Mouse (Mus musculus) cerebellum, adult 9-11 months (tissue): ENCODE measurements around the gene 2300003K06Rik.
"Not testable (repeated sequence)": the region's sequence is repeated elsewhere in the genome, so short reads cannot be mapped to it uniquely, and the experiment has no call there.

Source experiments
- DNase-seq: peaks from one replicate; pipeline ENCODE4 v3.0.0; 2022

Gene 2300003K06Rik

GRCm38 (mm10) chr11:99837966-99838365, at the start of gene 2300003K06Rik:
Gene 2300003K06Rik (minus strand): TSS chr11:99838066.
- DNase-seq: no peak

GRCm38 (mm10) chr11:99878887-99879286, 41.0 kb upstream of the 2300003K06Rik start, which contains the start of gene Gm11567:
Gene Gm11567 (plus strand): TSS chr11:99879187.
- DNase-seq: not testable (repeated sequence)

- not testable (repeated sequence) for DNase-seq
Observed at GRCm38 (mm10) chr11:99873089-99873488, 35.2 kb upstream of the 2300003K06Rik start, which contains the start of gene Krtap9-1. Gene Krtap9-1 (plus strand): TSS chr11:99873389.

DNA sequence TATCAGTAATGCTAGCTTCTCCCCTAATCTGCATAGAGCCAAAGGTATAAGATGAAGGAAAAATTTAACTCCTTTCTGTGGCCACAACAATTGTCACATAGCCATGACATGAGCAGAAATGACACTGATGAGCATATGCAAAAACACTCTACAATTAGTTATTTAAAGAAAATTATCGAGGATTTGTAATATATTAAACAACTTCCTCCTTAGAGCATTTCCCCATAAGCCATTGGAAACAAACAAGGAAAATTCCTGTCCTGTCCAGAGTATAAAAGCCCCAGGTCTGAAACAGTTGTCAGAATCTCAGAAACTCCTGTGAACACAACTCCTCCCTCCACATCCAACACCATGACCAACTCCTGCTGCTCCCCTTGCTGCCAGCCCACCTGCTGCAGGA, 26.3 kb upstream of the 2300003K06Rik start, which contains the start of gene Gm11559:
Gene Gm11559 (plus strand): TSS at position 301 of the 400 bp plus-strand sequence.
- DNase-seq: not testable (repeated sequence)

GRCm38 (mm10) chr11:99858761-99859160, 20.9 kb upstream of the 2300003K06Rik start:
- DNase-seq: no peak

DNA sequence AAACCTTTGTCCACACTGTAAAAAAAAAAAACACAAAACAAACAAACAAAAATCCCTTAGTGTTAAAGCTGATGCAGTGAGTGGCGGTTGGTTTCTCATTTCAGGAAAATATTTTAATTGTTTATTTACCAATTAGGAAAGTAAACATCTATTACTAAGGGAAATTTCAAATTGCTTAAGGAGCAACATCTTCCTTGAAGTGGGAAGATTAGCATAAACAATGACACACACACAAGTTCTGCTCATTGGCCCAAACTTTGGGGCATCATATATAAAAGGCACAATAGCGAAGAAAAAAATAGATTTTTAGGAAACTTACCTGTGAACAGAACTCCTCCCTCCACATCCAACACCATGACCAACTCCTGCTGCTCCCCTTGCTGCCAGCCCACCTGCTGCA, 19.8 kb upstream of the 2300003K06Rik start, which contains the start of gene Gm11568:
Gene Gm11568 (plus strand): TSS at position 301 of the 400 bp plus-strand sequence.
- DNase-seq: no peak

- DNase-seq: no peak
Observed at GRCm38 (mm10) chr11:99854121-99854520, 16.3 kb upstream of the 2300003K06Rik start.

DNA sequence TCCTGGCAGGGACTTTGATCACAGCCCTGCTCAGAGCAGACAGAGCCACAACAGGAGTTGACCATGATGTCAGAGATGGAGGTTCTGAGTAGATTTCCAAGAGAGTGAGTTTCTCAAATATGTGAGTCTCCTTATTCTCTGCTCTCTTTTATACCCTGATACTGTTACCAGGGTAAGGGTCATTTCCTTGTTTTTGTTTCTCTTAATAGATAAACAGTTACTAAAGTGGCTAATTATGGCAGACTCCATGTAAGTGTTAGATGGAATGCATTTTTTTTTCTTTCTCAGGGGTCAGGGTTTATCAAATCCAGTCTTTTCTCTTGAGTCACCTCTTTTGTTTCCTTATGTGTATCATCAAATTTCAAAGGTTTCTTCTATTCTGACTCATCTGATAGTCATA, 13.6 kb upstream of the 2300003K06Rik start, which contains the start of gene Krtap4-16:
Gene Krtap4-16 (minus strand): TSS at position 101 of the 400 bp plus-strand sequence.
- no peak for DNase-seq

DNA sequence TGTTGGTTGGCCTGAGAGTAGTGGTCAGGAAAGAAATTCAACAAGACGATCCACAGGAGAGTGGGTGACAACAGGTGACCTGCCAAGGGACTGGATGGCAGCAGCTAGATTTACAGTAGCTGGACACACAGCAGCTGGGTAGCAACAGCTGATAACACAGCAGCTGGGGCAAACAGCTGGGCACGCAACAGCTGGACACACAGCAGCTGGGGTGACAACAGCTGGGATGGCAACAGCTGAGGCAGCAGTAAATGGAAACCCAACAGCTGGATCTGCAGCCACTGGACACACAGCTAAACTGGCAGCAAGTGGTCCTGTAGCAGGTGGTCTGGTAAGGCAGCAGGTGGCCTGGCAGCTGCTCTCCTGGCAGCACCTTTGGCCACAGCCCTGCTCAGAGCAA, 8.9 kb upstream of the 2300003K06Rik start:
- no peak for DNase-seq

- no peak for DNase-seq
Observed at GRCm38 (mm10) chr11:99842185-99842584, 4.3 kb upstream of the 2300003K06Rik start.

GRCm38 (mm10) chr11:99815566-99815965, 22.3 kb downstream of the 2300003K06Rik start, which contains the start of gene Gm11564:
Gene Gm11564 (minus strand): TSS chr11:99815666.
- DNase-seq: not testable (repeated sequence)

- DNase-seq: not testable (repeated sequence)
Observed at GRCm38 (mm10) chr11:99809792-99810191, 28.1 kb downstream of the 2300003K06Rik start, which contains the start of gene Krtap4-13. Gene Krtap4-13 (minus strand): TSS chr11:99809892.

DNA sequence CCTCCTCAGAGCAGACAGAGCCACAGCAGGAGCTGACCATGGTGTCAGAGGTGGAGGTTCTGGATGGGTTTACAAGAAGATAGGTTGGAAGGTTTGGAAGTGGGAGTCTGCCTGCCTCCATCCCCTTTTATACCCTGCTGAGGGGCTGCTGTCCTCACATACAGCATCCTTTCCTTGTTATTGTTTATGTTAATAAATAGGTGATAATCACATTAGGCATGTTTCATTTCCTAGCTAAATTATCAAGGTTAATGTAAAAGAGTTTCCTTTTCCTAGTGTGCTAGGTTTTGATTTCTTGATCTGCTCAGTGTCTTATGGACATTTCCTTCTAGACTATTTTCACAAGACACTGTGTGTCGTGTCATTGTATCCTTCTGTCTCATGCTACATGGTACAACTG, 33.5 kb downstream of the 2300003K06Rik start, which contains the start of gene Gm11554:
Gene Gm11554 (minus strand): TSS at position 101 of the 400 bp plus-strand sequence.
- not testable (repeated sequence) for DNase-seq

DNA sequence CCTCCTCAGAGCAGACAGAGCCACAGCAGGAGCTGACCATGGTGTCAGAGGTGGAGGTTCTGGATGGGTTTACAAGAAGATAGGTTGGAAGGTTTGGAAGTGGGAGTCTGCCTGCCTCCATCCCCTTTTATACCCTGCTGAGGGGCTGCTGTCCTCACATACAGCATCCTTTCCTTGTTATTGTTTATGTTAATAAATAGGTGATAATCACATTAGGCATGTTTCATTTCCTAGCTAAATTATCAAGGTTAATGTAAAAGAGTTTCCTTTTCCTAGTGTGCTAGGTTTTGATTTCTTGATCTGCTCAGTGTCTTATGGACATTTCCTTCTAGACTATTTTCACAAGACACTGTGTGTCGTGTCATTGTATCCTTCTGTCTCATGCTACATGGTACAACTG, 39.0 kb downstream of the 2300003K06Rik start, which contains the start of gene Gm11569:
Gene Gm11569 (minus strand): TSS at position 101 of the 400 bp plus-strand sequence.
- not testable (repeated sequence) for DNase-seq

DNA sequence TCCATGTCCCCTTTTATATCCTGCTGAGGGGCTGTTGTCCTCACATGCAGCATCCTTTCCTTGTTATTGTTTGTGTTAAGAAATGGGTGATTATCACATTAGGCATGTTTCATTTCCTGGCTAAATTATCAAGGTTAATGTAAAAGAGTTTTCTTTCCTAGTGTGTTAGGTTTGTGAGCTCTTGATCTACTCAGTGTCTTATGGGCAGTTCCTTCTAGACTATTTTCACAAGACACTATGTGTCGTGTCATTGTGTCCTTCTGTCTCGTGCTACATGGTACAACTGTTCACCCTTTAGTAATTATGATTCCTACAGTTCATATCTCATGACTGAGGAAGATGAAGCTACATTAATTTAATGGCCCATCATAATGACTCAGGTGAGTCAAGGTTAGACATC, 44.5 kb downstream of the 2300003K06Rik start, which contains the start of gene Gm11596:
Gene Gm11596 (minus strand): TSS at position 101 of the 400 bp plus-strand sequence.
- DNase-seq: no peak
